Mouse (Mus musculus) olfactory bulb, adult 2 months (tissue): ENCODE data around the gene Pla1a.

Experiments used
- CTCF ChIP-seq: fragments of 200-500 bp; IDR thresholded peaks from 2 replicates; pipeline ENCODE4 v1.5.1; 2012; ENCODE audit warnings: low read depth, mild to moderate bottlenecking, low read length, moderate library complexity; ENCODE audit not compliant: insufficient read depth
- POLR2A ChIP-seq: fragments of 200-500 bp; IDR thresholded peaks from 2 replicates; pipeline ENCODE4 v1.6.1; 2012; ENCODE audit warnings: mild to moderate bottlenecking, low read depth, low read length, moderate library complexity; ENCODE audit not compliant: insufficient read depth

DNA sequence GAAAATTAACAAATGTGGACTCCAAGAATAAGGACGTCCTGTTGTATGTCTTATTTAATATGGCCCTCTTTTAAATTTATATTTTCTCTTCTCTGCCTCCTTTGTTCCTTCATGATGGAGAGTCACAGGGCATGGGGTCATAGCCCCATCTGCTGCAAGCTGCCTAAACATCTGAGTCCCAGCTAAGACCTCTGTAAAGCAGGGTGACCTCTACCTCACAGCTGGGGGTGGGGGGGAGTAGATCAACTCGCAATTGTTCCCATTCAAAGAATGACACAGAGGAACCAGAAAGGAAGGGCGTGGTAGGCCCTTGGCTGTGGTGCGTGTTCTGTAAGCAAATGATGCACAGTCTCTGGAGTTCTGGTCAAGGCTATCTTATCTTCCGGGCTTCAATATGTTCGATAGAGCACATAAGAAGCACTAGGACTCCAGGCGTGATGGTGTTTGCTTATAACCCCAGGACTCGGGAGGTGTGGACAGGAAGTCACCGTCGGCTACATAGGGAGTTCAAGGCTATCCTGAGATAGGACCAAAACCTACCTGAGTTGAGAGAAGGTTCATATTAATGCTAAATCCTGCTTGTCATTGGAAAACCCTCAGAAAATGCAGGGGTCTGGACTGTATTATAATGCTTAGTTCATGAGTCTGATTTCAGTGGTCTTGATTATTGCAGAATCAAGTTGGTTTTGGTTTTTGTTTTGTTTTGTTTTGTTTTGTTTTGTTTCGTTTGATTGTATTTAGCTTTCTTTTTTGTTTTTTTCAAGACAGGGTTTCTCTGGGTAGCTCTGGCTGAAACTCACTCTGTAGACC, 39.0 kb upstream of the Pla1a start:
- TF ChIP-seq POLR2A (no peak), CTCF (no peak)
